Mouse (Mus musculus) spleen, adult 2 months (tissue): Measurements from ENCODE around the gene Asic2.

Source experiments
- CTCF ChIP-seq: fragments of 200-500 bp; IDR thresholded peaks from 2 replicates; pipeline ENCODE4 v1.5.1; 2011; ENCODE audit warnings: mild to moderate bottlenecking, inconsistent platforms; ENCODE audit not compliant: insufficient read depth, insufficient read length, insufficient replicate concordance; ENCODE audit errors: extremely low read depth
- POLR2A ChIP-seq: fragments of 200-500 bp; IDR thresholded peaks from 2 replicates; pipeline ENCODE4 v1.6.1; 2011; ENCODE audit warnings: low read depth, low read length, inconsistent platforms

DNA sequence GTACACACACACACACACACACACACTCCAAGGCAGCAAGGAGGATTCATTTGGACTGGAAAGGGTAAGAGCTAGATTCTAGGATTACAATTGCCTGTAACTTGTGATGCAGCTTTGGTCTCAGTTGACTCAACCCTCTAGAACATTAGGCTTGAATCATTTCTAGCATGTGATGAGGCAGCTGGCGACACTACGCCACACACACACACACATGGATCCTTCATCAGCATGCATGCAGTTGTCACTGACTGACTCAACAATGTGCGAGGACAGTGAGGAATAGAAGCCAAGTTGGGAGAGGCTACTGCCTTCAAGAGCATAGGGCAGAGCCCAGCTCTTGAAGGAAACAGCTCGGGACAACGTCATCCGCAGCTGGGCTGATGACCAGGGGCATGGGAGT lies 843.9 kb downstream of the Asic2 start:
- no peak for TF ChIP-seq POLR2A
- TF ChIP-seq CTCF: no peak
